Mouse (Mus musculus) hindbrain, embryonic 13.5 days (tissue): ENCODE measurements around the gene Slc38a2. TPM values are rescaled to one million over a fixed set of nuclear protein-coding genes. Genes with fewer than 3 reads are reported as not detected.

Source experiments
- ATAC-seq: fragments of 200-750 bp; cut with Nextera tagmentation; 2 replicates; pipeline ENCODE4 v1.8.0; 2017; ENCODE audit warnings: moderate TSS enrichment; ENCODE audit not compliant: low FRiP score
- H3K27ac ChIP-seq: fragments of 300-500 bp; sonication (generic); 2 replicates; pipeline ENCODE4 v1.5.1; 2015; ENCODE audit warnings: inconsistent platforms, mild to moderate bottlenecking, moderate library complexity
- H3K27me3 ChIP-seq: fragments of 300-500 bp; sonication (generic); 2 replicates; pipeline ENCODE4 v1.6.1; 2015; ENCODE audit warnings: mild to moderate bottlenecking, inconsistent platforms
- H3K36me3 ChIP-seq: fragments of 300-500 bp; sonication (generic); 2 replicates; pipeline ENCODE4 v1.6.1; 2015; ENCODE audit warnings: mild to moderate bottlenecking, inconsistent platforms
- H3K4me1 ChIP-seq: fragments of 300-500 bp; sonication (generic); replicated peaks from 2 replicates; pipeline ENCODE4 v1.6.1; 2015; ENCODE audit warnings: inconsistent platforms
- H3K4me2 ChIP-seq: fragments of 300-500 bp; sonication (generic); 2 replicates; pipeline ENCODE4 v1.6.1; 2015; ENCODE audit warnings: inconsistent platforms, mild to moderate bottlenecking, moderate library complexity
- H3K4me3 ChIP-seq: fragments of 300-500 bp; sonication (generic); 2 replicates; pipeline ENCODE4 v1.5.1; 2015; ENCODE audit warnings: mild to moderate bottlenecking, inconsistent platforms
- H3K9ac ChIP-seq: fragments of 300-500 bp; sonication (generic); 2 replicates; pipeline ENCODE4 v1.6.1; 2015; ENCODE audit warnings: mild to moderate bottlenecking, inconsistent platforms
- H3K9me3 ChIP-seq: fragments of 300-500 bp; sonication (generic); 2 replicates; pipeline ENCODE4 v1.6.1; 2016; ENCODE audit warnings: inconsistent platforms
- WGBS: fragments of 180-500 bp; shearing (Covaris S2); methylation state at CpG from one replicate; pipeline ENCODE4 v1.1.7; 2015; 5-methylcytosine and 5-hydroxymethylcytosine counted together
- polyA plus RNA-seq: library from polyadenylated mRNA; unstranded; fragments of >200 nt; fragmentation: Nextera tagmentation; extraction: Ambion mirVana; gene quantifications from 2 replicates; pipeline ENCODE4 v1.2.1, GENCODE M21; 2015

Gene Slc38a2
- polyA plus RNA-seq, 1 experiment from 2014 or later = 133 TPM

GRCm38 (mm10) chr15:96642436-96643405 is 56.8 kb downstream of the Slc38a2 start, which contains the start of gene Slc38a1:
Slc38a1 (minus strand) TSS chr15:96642913.
- ATAC-seq = peak; percentile 82
- WGBS = under 1% methylated on average over 57 of the region's 70 CpGs

GRCm38 (mm10) chr15:96641821-96642435 is 57.6 kb downstream of the Slc38a2 start:
- Histone ChIP-seq H3K27me3 (no peaks in the 10 kb centered on the region), H3K4me3 (peak overlapping the region; percentile 87), H3K9ac (peak overlapping the region; percentile 100), H3K27ac (peak overlapping the region; percentile 100), H3K4me1 (peaks cover 39% of the 10 kb centered on the region), H3K4me2 (peak overlapping the region; percentile 71), H3K36me3 (peaks cover 11% of the 10 kb centered on the region), H3K9me3 (no peaks in the 10 kb centered on the region)
- WGBS = 0% methylated on average over 31 of the region's 31 CpGs
- no peak for ATAC-seq

More at GRCm38 (mm10) chr15:96642436-96643405, 56.8 kb downstream of the Slc38a2 start, which contains the start of gene Slc38a1:
- Histone ChIP-seq H3K4me1 (peaks cover 32% of the 10 kb centered on the region), H3K9ac (peak within 1 kb of the TSS; percentile 100), H3K27ac (peak within 1 kb of the TSS; percentile 100), H3K4me3 (peak within 1 kb of the TSS; percentile 87), H3K4me2 (peak within 1 kb of the TSS; percentile 71), H3K9me3 (no peaks in the 10 kb centered on the region), H3K36me3 (peaks cover 3% of the 10 kb centered on the region; the same call in 1 of the 2 replicates), H3K27me3 (no peaks in the 10 kb centered on the region)

- ATAC-seq = peak; percentile 67
Observed at GRCm38 (mm10) chr15:96641111-96641820, 58.3 kb downstream of the Slc38a2 start.

GRCm38 (mm10) chr15:96640291-96640985 is 59.1 kb downstream of the Slc38a2 start:
- H3K36me3 ChIP-seq = peaks cover 24% of the 10 kb centered on the region
- peak overlapping the region; percentile 87 for H3K4me3 ChIP-seq
- no peaks in the 10 kb centered on the region for H3K9me3 ChIP-seq
- H3K27ac ChIP-seq = peak overlapping the region; percentile 100
- H3K27me3 ChIP-seq = no peaks in the 10 kb centered on the region
- WGBS = 5% methylated on average over 16 of the region's 16 CpGs
- H3K4me1 ChIP-seq = peaks cover 39% of the 10 kb centered on the region
- peak overlapping the region; percentile 71 for H3K4me2 ChIP-seq
- peak overlapping the region; percentile 100 for H3K9ac ChIP-seq
- ATAC-seq = no peak

More at GRCm38 (mm10) chr15:96641111-96641820, 58.3 kb downstream of the Slc38a2 start:
- Histone ChIP-seq H3K9ac (peak overlapping the region; percentile 100), H3K36me3 (peaks cover 16% of the 10 kb centered on the region), H3K27ac (peak overlapping the region; percentile 100), H3K4me3 (peak overlapping the region; percentile 87), H3K27me3 (no peaks in the 10 kb centered on the region), H3K9me3 (no peaks in the 10 kb centered on the region), H3K4me2 (peak overlapping the region; percentile 71), H3K4me1 (peaks cover 39% of the 10 kb centered on the region)
- WGBS = under 1% methylated on average over 63 of the region's 63 CpGs

- H3K27ac ChIP-seq = peak overlapping the region; percentile 100
- no peaks in the 10 kb centered on the region for H3K9me3 ChIP-seq
- peak overlapping the region; percentile 71 for H3K4me2 ChIP-seq
- no peak for ATAC-seq
- H3K4me1 ChIP-seq = peaks cover 39% of the 10 kb centered on the region
- peaks cover 31% of the 10 kb centered on the region for H3K36me3 ChIP-seq
- peak overlapping the region; percentile 87 for H3K4me3 ChIP-seq
- H3K27me3 ChIP-seq = no peaks in the 10 kb centered on the region
- WGBS = 55% methylated on average over 8 of the region's 8 CpGs
- peak overlapping the region; percentile 100 for H3K9ac ChIP-seq
Observed at GRCm38 (mm10) chr15:96639630-96640029, 59.9 kb downstream of the Slc38a2 start.

GRCm38 (mm10) chr15:96638656-96639055 is 60.9 kb downstream of the Slc38a2 start:
- Histone ChIP-seq H3K27ac (no peak overlapping the region), H3K9me3 (no peaks in the 10 kb centered on the region), H3K4me3 (peak overlapping the region; percentile 87), H3K36me3 (peaks cover 38% of the 10 kb centered on the region), H3K4me1 (peaks cover 36% of the 10 kb centered on the region), H3K4me2 (peak overlapping the region; percentile 71), H3K27me3 (no peaks in the 10 kb centered on the region), H3K9ac (peak overlapping the region; percentile 100; the same call in 1 of the 2 replicates)
- ATAC-seq = no peak
- WGBS = 87% methylated on average over 2 of the region's 2 CpGs

GRCm38 (mm10) chr15:96638173-96638572 is 61.4 kb downstream of the Slc38a2 start:
- no peak for ATAC-seq
- Histone ChIP-seq H3K36me3 (peaks cover 41% of the 10 kb centered on the region), H3K4me1 (peaks cover 35% of the 10 kb centered on the region), H3K27me3 (no peaks in the 10 kb centered on the region), H3K4me2 (peak overlapping the region; percentile 71; the same call in 1 of the 2 replicates), H3K27ac (no peak overlapping the region), H3K9me3 (no peaks in the 10 kb centered on the region), H3K9ac (no peak overlapping the region; the same call in 1 of the 2 replicates), H3K4me3 (peak overlapping the region; percentile 87; the same call in 1 of the 2 replicates)
- WGBS = 69% methylated on average over 10 of the region's 10 CpGs

Other genes with a start within 250 kb of the Slc38a2 start
- 51.1 and 54.4 TPM in 2 replicates for gene Scaf11, start 238.9 kb downstream of the Slc38a2 start, polyA plus RNA-seq
- 154 and 158 TPM in 2 replicates for gene Slc38a1, start 56.8 kb downstream of the Slc38a2 start, polyA plus RNA-seq